ENCODE assay signal across 29 mouse cellular contexts in genomic region chr6:121356041-121356440, GRCm38 (mm10). TPM values are rescaled to one million over a fixed set of nuclear protein-coding genes. Genes with fewer than 3 reads are reported as not detected.
"Had no signal": no experiment of that assay in that cellular context is flagged by ENCODE, and none has a peak within 500 bp of the region (broad histone marks: within the 10 kb centered on the region; RNA-seq: fewer than 3 reads in every experiment).

No protein-coding gene starts in this region.

- H3K9ac ChIP-seq: forebrain, postnatal 0 days; heart, embryonic 13.5 days; heart, embryonic 15.5 days; hindbrain, embryonic 13.5 days; hindbrain, embryonic 15.5 days; kidney, embryonic 15.5 days; limb, embryonic 12.5 days; liver, embryonic 12.5 days; liver, embryonic 14.5 days had no signal

- H3K27ac ChIP-seq: heart, embryonic 10.5 days; heart, embryonic 13.5 days; heart, embryonic 15.5 days; hindbrain, embryonic 13.5 days; hindbrain, embryonic 15.5 days; hindbrain, postnatal 0 days; kidney, embryonic 15.5 days; kidney, postnatal 0 days; left cerebral cortex, adult 2 months; limb, embryonic 10.5 days; limb, embryonic 12.5 days; liver, embryonic 12.5 days; liver, embryonic 14.5 days had no signal

- H3K4me1 ChIP-seq: heart, embryonic 10.5 days; heart, embryonic 13.5 days; heart, embryonic 15.5 days; hindbrain, embryonic 13.5 days; hindbrain, embryonic 15.5 days; kidney, embryonic 15.5 days; limb, embryonic 10.5 days; limb, embryonic 12.5 days; liver, embryonic 12.5 days had no signal

- H3K4me2 ChIP-seq: heart, embryonic 13.5 days; heart, embryonic 15.5 days; hindbrain, embryonic 13.5 days; hindbrain, embryonic 15.5 days; kidney, embryonic 15.5 days; limb, embryonic 12.5 days; liver, embryonic 12.5 days had no signal

- H3K27me3 ChIP-seq: hindbrain, embryonic 15.5 days; kidney, embryonic 15.5 days; limb, embryonic 12.5 days; liver, embryonic 12.5 days had no signal

- H3K9me3 ChIP-seq: heart, embryonic 10.5 days; heart, embryonic 13.5 days; heart, embryonic 15.5 days; hindbrain, embryonic 13.5 days; hindbrain, embryonic 15.5 days; kidney, embryonic 15.5 days; limb, embryonic 10.5 days; limb, embryonic 12.5 days; liver, embryonic 12.5 days had no signal

- DNase-seq: forebrain, postnatal 0 days; gastrocnemius, postnatal 36 days; heart, postnatal 14 days; kidney, adult 11 months; kidney, adult 2 months; kidney, adult 9 months; kidney, postnatal 14 days; kidney, postnatal 36 days; liver had no signal

- H3K4me3 ChIP-seq: heart, embryonic 10.5 days; heart, embryonic 13.5 days; heart, embryonic 15.5 days; hindbrain, embryonic 13.5 days; hindbrain, embryonic 15.5 days; kidney, embryonic 15.5 days; left cerebral cortex, adult 2 months; limb, embryonic 10.5 days; limb, embryonic 12.5 days; liver, embryonic 12.5 days had no signal

- ATAC-seq: forebrain, postnatal 0 days; hindbrain, postnatal 0 days; intestine, embryonic 16.5 days; liver, embryonic 12.5 days had no signal

- H3K36me3 ChIP-seq: heart, embryonic 10.5 days; heart, embryonic 13.5 days; heart, embryonic 15.5 days; hindbrain, embryonic 13.5 days; hindbrain, embryonic 15.5 days; kidney, embryonic 15.5 days; limb, embryonic 10.5 days; limb, embryonic 12.5 days; liver, embryonic 12.5 days had no signal

RNA-seq across cellular contexts. Expression of gene Slc6a12, which starts 13.2 kb away (rescaled TPM):
- total RNA-seq: heart, adult 18-20 months; heart, postnatal 14 days; heart, postnatal 36 days; hematopoietic stem cell, adult 5-6 weeks had no signal
- polyA plus RNA-seq: heart, embryonic 13.5 days; heart, embryonic 15.5 days; heart, postnatal 0 days; hindbrain, embryonic 11.5 days; intestine, embryonic 14.5 days; limb, embryonic 12.5 days had no signal
